Comparison of ENCODE assay signal across 9 mouse cellular contexts in genomic region chr11:66984165-66985135, GRCm38 (mm10). TPM values are rescaled to one million over a fixed set of nuclear protein-coding genes. Genes with fewer than 3 reads are reported as not detected.
DNase-seq lines count a peak whose midpoint lies in the region; ATAC-seq lines count a peak whose summit lies in the region.
"Had no signal": no experiment of that assay in that cellular context is flagged by ENCODE, and none has a peak within 500 bp of the region (broad histone marks: within the 10 kb centered on the region; RNA-seq: fewer than 3 reads in every experiment).

No protein-coding gene starts in this region.

- H3K36me3 ChIP-seq in forebrain, embryonic 10.5 days (replicated peaks) = no peaks in the 10 kb centered on the region
- H3K36me3 ChIP-seq in neural tube, embryonic 15.5 days = no peaks in the 10 kb centered on the region

- ATAC-seq in neural tube, embryonic 15.5 days (ENCODE audit: low FRiP score) = peak; percentile 83

- peak overlapping the region; percentile 62 for H3K9ac ChIP-seq in neural tube, embryonic 15.5 days (replicated peaks)

- intact Hi-C loops in heart, postnatal 10 days (cut with DNase I) = loop anchor here (1.0 to 10.0 kb wide), 4 partner anchors 38 to 860 kb away; no protein-coding TSS in a partner anchor

- H3K27me3 ChIP-seq in forebrain, embryonic 10.5 days (ENCODE audit: poor library complexity, severe bottlenecking) = peaks cover 4% of the 10 kb centered on the region; the same call in 1 of the 2 replicates
- H3K27me3 ChIP-seq in neural tube, embryonic 15.5 days (replicated peaks) = no peaks in the 10 kb centered on the region

- peaks cover 38% of the 10 kb centered on the region for H3K4me1 ChIP-seq in forebrain, embryonic 10.5 days
- peaks cover 15% of the 10 kb centered on the region for H3K4me1 ChIP-seq in neural tube, embryonic 15.5 days

- peak; percentile 85 for DNase-seq in CD4-positive, CD25-positive, alpha-beta regulatory T cell, adult 2 months (ENCODE audit: low read depth, low spot score)
- peak; percentile 56 for DNase-seq in brain, embryonic 18.5 days (ENCODE audit: low read depth, low spot score)
- peak; percentile 76 for DNase-seq in forebrain, embryonic 10.5 days (ENCODE audit: extremely low spot score, low spot score)
- peak; percentile 84 to 89 for DNase-seq in heart, postnatal 10 days
- DNase-seq in kidney, postnatal 4 days = peak; percentile 87 to 89
- DNase-seq in lung, adult 18-20 months = peak; percentile 70 to 74
- peak; percentile 85 for DNase-seq in testis, postnatal 10 days (ENCODE audit: low spot score)

- H3K27ac ChIP-seq in forebrain, embryonic 10.5 days = peak overlapping the region; percentile 87
- peak overlapping the region; percentile 74 for H3K27ac ChIP-seq in neural tube, embryonic 15.5 days (replicated peaks)

- H3K4me2 ChIP-seq in neural tube, embryonic 15.5 days = peak overlapping the region; percentile 77

- 5% methylated on average over 28 of the region's 28 CpGs for WGBS in forebrain, embryonic 10.5 days
- 4% methylated on average over 28 of the region's 28 CpGs for WGBS in neural tube, embryonic 15.5 days

- peak overlapping the region; percentile 54 for H3K4me3 ChIP-seq in forebrain, embryonic 10.5 days
- peak overlapping the region; percentile 42 for H3K4me3 ChIP-seq in neural tube, embryonic 15.5 days (replicated peaks)

- no peaks in the 10 kb centered on the region for H3K9me3 ChIP-seq in forebrain, embryonic 10.5 days
- H3K9me3 ChIP-seq in neural tube, embryonic 15.5 days (replicated peaks) = no peaks in the 10 kb centered on the region

RNA-seq across cellular contexts. Expression of gene Tmem238l, which starts 28.0 kb away (rescaled TPM):
- polyA plus RNA-seq in forebrain, embryonic 10.5 days (2016; fragmentation: Nextera tagmentation; extraction: Ambion mirVana) = not detected in 2 replicates
- under 1 TPM; 0.34 to 0.55 TPM for total RNA-seq in heart, postnatal 10 days (2021)
- not detected in 2 replicates for polyA plus RNA-seq in neural tube, embryonic 15.5 days (2015; fragmentation: Nextera tagmentation; extraction: Ambion mirVana)
- polyA plus RNA-seq: frontal cortex, adult 2 months had no signal

RNA-seq across cellular contexts. Expression of gene Tmem220, which starts 40.5 kb away (rescaled TPM):
- 0.63 and 0.86 TPM in 2 replicates for polyA plus RNA-seq in forebrain, embryonic 10.5 days (2016; fragmentation: Nextera tagmentation; extraction: Ambion mirVana)
- 1 to 10 TPM; 1.4 to 1.8 TPM for total RNA-seq in heart, postnatal 10 days (2021)
- polyA plus RNA-seq in neural tube, embryonic 15.5 days (2015; fragmentation: Nextera tagmentation; extraction: Ambion mirVana) = 0.51 and 0.59 TPM in 2 replicates

Comparison
In these comparisons a context has a peak if more than half of its experiments do, and no peak if none do; other contexts are left out.
1. Peak in every context shown above with its lines: DNase-seq, ATAC-seq, H3K4me3 ChIP-seq and H3K27ac ChIP-seq.